Mouse (Mus musculus) heart, postnatal 25 days (tissue): ENCODE measurements around the gene Mrps34. TPM values are rescaled to one million over a fixed set of nuclear protein-coding genes. Genes with fewer than 3 reads are reported as not detected.
"Not testable (repeated sequence)": the region's sequence is repeated elsewhere in the genome, so short reads cannot be mapped to it uniquely, and the experiment has no call there.

Experiments
- DNase-seq: peaks from one replicate; pipeline ENCODE4 v3.0.0; 2022; ENCODE audit warnings: low spot score
- intact Hi-C: fragments of 180-260 bp; cut with DNase I; formaldehyde crosslinking; loops from one replicate; pipeline ENCODE4 v1.15.1; 2025
- total RNA-seq, 2 experiments: library from RNA; stranded (reverse); gene quantifications; 2 replicates each; pipeline ENCODE4 v1.2.3; 2021

The Mrps34 gene
- total RNA-seq, 2 experiments from 2014 or later = 110 to 111 TPM

DNA sequence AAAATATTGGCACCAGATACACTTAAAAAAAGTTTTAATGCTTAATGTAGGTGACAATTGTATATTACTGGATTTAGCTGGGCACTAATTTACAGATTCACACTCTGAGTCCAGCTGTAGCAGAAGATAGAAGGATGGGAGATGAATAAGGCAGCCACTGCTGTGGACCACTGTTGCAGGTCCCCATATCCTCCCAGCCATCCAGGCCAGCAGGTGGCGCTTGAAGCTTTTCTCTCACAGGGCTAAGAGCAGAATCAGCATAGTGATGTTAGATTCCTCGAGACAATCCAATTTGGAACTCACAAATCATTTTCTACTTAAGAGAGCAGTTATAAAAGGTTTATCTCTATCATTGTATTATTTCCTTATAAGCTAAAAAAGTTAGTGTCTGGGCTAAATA lies 47.5 kb downstream of the Mrps34 start:
- DNase-seq = peak; percentile 11
- intact Hi-C loops = loop anchor here (5.0 to 10.0 kb wide), 2 partner anchors 345 to 422 kb away; partner anchors contain the start of genes Tpsb2 and Tpsg1

DNA sequence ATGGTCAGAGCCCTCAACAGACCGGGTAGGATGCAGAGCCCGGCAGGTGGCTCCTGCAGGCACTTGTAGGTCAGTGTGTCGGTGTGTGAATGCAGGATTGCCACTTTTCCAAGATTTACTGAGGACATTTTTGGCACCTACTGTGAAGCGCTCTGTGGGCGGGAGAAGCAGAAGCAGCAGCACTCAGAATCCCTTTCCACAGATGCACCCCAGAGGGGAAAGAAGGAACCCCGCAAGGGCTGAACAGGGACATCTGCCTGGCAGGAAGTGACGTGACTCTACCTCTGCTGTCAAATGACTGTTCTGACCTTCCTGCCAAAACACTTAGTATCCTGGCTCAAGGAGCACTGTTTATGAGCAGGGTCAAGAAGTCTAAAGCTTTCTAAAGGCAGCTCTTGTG lies 48.1 kb downstream of the Mrps34 start:
- DNase-seq = no peak
- intact Hi-C loops = loop anchor here (5.0 to 10.0 kb wide), 2 partner anchors 344 to 422 kb away; partner anchors contain the start of genes Tpsb2 and Tpsg1

DNA sequence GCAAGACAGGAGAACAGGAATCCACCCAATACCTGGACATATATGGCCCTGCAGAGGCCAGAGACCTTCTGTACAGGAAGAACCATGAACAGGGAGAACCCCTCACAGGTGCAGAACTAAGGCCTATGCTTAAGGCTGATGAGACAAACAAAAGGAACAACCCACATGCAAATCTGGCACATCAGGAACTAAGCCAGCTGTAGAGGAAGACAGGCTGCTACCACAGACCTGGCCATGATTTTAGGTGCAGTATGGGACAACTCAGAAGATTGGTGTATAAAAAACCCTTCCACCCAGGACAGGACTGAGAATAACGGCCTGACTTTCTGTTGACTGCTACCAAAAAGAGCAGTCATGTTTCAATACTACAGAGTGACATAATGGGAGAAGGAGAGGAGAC lies 48.7 kb downstream of the Mrps34 start:
- intact Hi-C loops = loop anchor here (5.0 to 10.0 kb wide), 2 partner anchors 344 to 421 kb away; partner anchors contain the start of genes Tpsb2 and Tpsg1
- DNase-seq = not testable (repeated sequence)

Other genes starting within 250 kb of the Mrps34 start
- 100 to 1,000 TPM in 1 of 2 experiments, 10 to 100 TPM in 1; 96.0 to 135 TPM for gene Slc9a3r2, start 244.8 kb upstream of the Mrps34 start, total RNA-seq
- not detected for gene Npw, start 236.7 kb upstream of the Mrps34 start, total RNA-seq
- 10 to 100 TPM; 17.5 to 17.9 TPM for gene Zfp598, start 225.4 kb upstream of the Mrps34 start, total RNA-seq
- not detected for gene Syngr3, start 205.2 kb upstream of the Mrps34 start, total RNA-seq
- gene Gfer, start 199.0 kb upstream of the Mrps34 start, total RNA-seq = 10 to 100 TPM; 21.9 to 22.1 TPM
- gene Noxo1, start 198.9 kb upstream of the Mrps34 start, total RNA-seq = under 1 TPM; 0.50 to 0.55 TPM
- 10 to 100 TPM; 16.0 to 16.9 TPM for gene Tbl3, start 187.5 kb upstream of the Mrps34 start, total RNA-seq
- gene Rnf151, start 177.1 kb upstream of the Mrps34 start, total RNA-seq = not detected
- 100 to 1,000 TPM; 745 to 758 TPM for gene Rps2, start 177.0 kb upstream of the Mrps34 start, total RNA-seq
- 1,000 to 10,000 TPM; 1,080 to 1,118 TPM for gene Ndufb10, start 170.6 kb upstream of the Mrps34 start, total RNA-seq
- 100 to 1,000 TPM; 375 to 390 TPM for gene Rpl3l, start 167.3 kb upstream of the Mrps34 start, total RNA-seq
- 100 to 1,000 TPM; 191 to 194 TPM for gene Msrb1, start 158.5 kb upstream of the Mrps34 start, total RNA-seq
- gene Hs3st6, start 142.1 kb upstream of the Mrps34 start, total RNA-seq = not detected
- not detected for gene Meiob, start 90.8 kb upstream of the Mrps34 start, total RNA-seq
- gene Hagh, start 55.0 kb upstream of the Mrps34 start, total RNA-seq = 100 to 1,000 TPM in 1 of 2 experiments, 10 to 100 TPM in 1; 97.1 to 108 TPM
- gene Fahd1, start 44.8 kb upstream of the Mrps34 start, total RNA-seq = 10 to 100 TPM; 88.1 to 88.6 TPM
- 1 to 10 TPM; 6.9 TPM for gene Igfals, start 29.1 kb upstream of the Mrps34 start, total RNA-seq
- gene Nubp2, start 8.8 kb upstream of the Mrps34 start, total RNA-seq = 10 to 100 TPM; 18.2 to 19.4 TPM
- 10 to 100 TPM; 33.4 to 36.3 TPM for gene Spsb3, start 8.5 kb upstream of the Mrps34 start, total RNA-seq
- gene Eme2, start within 50 bp of the Mrps34 start, total RNA-seq = 10 to 100 TPM; 17.8 to 19.9 TPM
- 10 to 100 TPM; 33.9 to 35.6 TPM for gene Nme3, start 1.4 kb downstream of the Mrps34 start, total RNA-seq
- 10 to 100 TPM; 65.1 to 70.2 TPM for gene Mapk8ip3, start 41.9 kb downstream of the Mrps34 start, total RNA-seq
- 1 to 10 TPM; 8.4 to 8.6 TPM for gene Jpt2, start 65.6 kb downstream of the Mrps34 start, total RNA-seq
- 10 to 100 TPM; 10.8 to 13.3 TPM for gene Cramp1l, start 120.7 kb downstream of the Mrps34 start, total RNA-seq
- 1 to 10 TPM; 4.9 to 6.6 TPM for gene Ift140, start 121.0 kb downstream of the Mrps34 start, total RNA-seq
- 10 to 100 TPM; 34.5 to 41.7 TPM for gene Tmem204, start 188.5 kb downstream of the Mrps34 start, total RNA-seq
- gene Telo2, start 220.9 kb downstream of the Mrps34 start, total RNA-seq = 10 to 100 TPM; 10.8 to 12.2 TPM
- gene Ptx4, start 225.6 kb downstream of the Mrps34 start, total RNA-seq = 1 to 10 TPM; 3.7 to 6.7 TPM
- gene Clcn7, start 238.3 kb downstream of the Mrps34 start, total RNA-seq = 10 to 100 TPM; 25.5 to 27.5 TPM